Mouse (Mus musculus): ENCODE data around the gene Hdac9.

DNA sequence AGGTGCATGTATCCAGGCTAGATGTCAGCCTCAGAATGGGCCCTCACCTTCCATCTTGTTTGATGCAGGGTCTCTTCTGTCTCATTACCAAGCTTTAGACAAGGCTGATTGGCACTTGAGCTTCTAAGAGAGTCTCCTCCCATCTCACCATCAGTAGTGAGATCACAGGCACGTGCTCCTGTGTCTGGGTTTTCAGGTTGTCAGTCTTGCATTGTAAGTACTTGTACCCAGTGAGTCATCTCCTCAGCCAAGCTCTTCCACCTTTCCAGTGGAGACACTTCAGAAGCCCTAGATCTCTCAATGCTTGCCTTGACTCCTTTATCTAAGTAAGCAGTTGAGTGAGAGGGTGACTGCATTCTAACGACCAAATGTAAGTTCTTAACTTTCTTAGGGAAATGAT, 242.7 kb downstream of the Hdac9 start:
- TF ChIP-seq FLI1 (IDR thresholded peaks at IDR 0.05; ENCODE audit: low read length) (no peak), GATA1 (IDR thresholded peaks at IDR 0.05; ENCODE audit: borderline replicate concordance, low read length) (no peak)
